Mouse (Mus musculus) C2C12 (cell line): ENCODE data around the gene Rufy4.

Experiments
- CEBPB ChIP-seq: IDR thresholded peaks from one replicate; pipeline ENCODE4 v1.6.1; 2011; ENCODE audit warnings: low read depth, mild to moderate bottlenecking, control low read depth, moderate library complexity
- CTCF ChIP-seq: IDR thresholded peaks from one replicate; pipeline ENCODE4 v1.5.1; 2011; ENCODE audit not compliant: control insufficient read depth, insufficient read depth, insufficient read length
- FOSL1 ChIP-seq: IDR thresholded peaks from one replicate; pipeline ENCODE4 v1.8.0; 2011; ENCODE audit warnings: mild to moderate bottlenecking, low read length; ENCODE audit not compliant: poor library complexity, insufficient read depth, severe bottlenecking
- MAX ChIP-seq: IDR thresholded peaks from one replicate; pipeline ENCODE4 v1.6.1; 2011; ENCODE audit warnings: mild to moderate bottlenecking, control low read depth
- MYOD1 ChIP-seq: IDR thresholded peaks from one replicate; pipeline ENCODE4 v1.6.1; 2011; ENCODE audit warnings: low read depth; ENCODE audit not compliant: control insufficient read depth, insufficient read length
- MYOG ChIP-seq: IDR thresholded peaks from one replicate; pipeline ENCODE4 v1.6.1; 2011; ENCODE audit not compliant: control insufficient read depth, insufficient read length; ENCODE audit errors: extremely low read depth
- USF1 ChIP-seq: IDR thresholded peaks from one replicate; pipeline ENCODE4 v1.6.1; 2011; ENCODE audit warnings: low read depth, mild to moderate bottlenecking, control low read depth, moderate library complexity

- TF ChIP-seq CTCF (no peak), CEBPB (no peak), MYOG (no peak), USF1 (no peak), FOSL1 (no peak), MAX (no peak), MYOD1 (no peak)
These were observed 12.3 kb upstream of the Rufy4 start for GRCm38 (mm10) chr1:74113071-74113470.
